ENCODE assay signal across 26 mouse cellular contexts in genomic region chr1:151422178-151422577, GRCm38 (mm10). TPM values are rescaled to one million over a fixed set of nuclear protein-coding genes. Genes with fewer than 3 reads are reported as not detected.
DNase-seq lines count a peak whose midpoint lies in the region; ATAC-seq and TF ChIP-seq lines count a peak whose summit lies in the region.
"Had no signal": no experiment of that assay in that cellular context is flagged by ENCODE, and none has a peak within 500 bp of the region (broad histone marks: within the 10 kb centered on the region; RNA-seq: fewer than 3 reads in every experiment).

No protein-coding gene starts in this region.

- no peaks in the 10 kb centered on the region for H3K27me3 ChIP-seq in G1E (ENCODE audit: insufficient read depth, low read length)
- H3K27me3 ChIP-seq in splenic B cell, adult 2 months (ENCODE audit: control insufficient read depth, insufficient read depth, low read length, poor library complexity, severe bottlenecking), result no peaks in the 10 kb centered on the region
- H3K27me3 ChIP-seq: embryonic facial prominence, embryonic 13.5 days; forebrain, embryonic 12.5 days; forebrain, embryonic 15.5 days; heart, embryonic 12.5 days; heart, embryonic 15.5 days had no signal

- no peaks in the 10 kb centered on the region for H3K9me3 ChIP-seq in G1E (replicated peaks)
- H3K9me3 ChIP-seq: embryonic facial prominence, embryonic 10.5 days; embryonic facial prominence, embryonic 13.5 days; forebrain, embryonic 12.5 days; forebrain, embryonic 15.5 days; heart, embryonic 12.5 days; heart, embryonic 15.5 days had no signal

- no peak for TF ChIP-seq CTCF in G1E (IDR thresholded peaks at IDR 0.05; ENCODE audit: low read depth, low read length)
- no peak for TF ChIP-seq CTCF in bone marrow macrophage, adult 2 months (IDR thresholded peaks at IDR 0.05; ENCODE audit: low read depth, low read length)

- peak; percentile 5 for DNase-seq in G1E (ENCODE audit: low spot score)
- DNase-seq in splenic B cell, adult 2 months (ENCODE audit: low read depth, low spot score), result peak; percentile 13
- no peak for DNase-seq in liver
- no peak for DNase-seq in ovary, adult 18-20 months (ENCODE audit: low spot score)
- DNase-seq in urinary bladder, postnatal 4 days (ENCODE audit: low spot score in 2 of 2), result no peak
- DNase-seq: adrenal gland, adult 2 months; adrenal gland, postnatal 14 days; cerebellum, adult 18-20 months; cerebellum, adult 9-10 months; cerebellum, postnatal 14 days; embryo, embryonic 11 days; gastrocnemius, postnatal 36 days; heart, adult 11 months; heart, postnatal 10 days; heart, postnatal 36 days had no signal

- no peak overlapping the region for H3K4me3 ChIP-seq in G1E (ENCODE audit: low read depth, low read length)
- no peak overlapping the region for H3K4me3 ChIP-seq in bone marrow macrophage, adult 2 months (ENCODE audit: insufficient read depth, low read length)
- H3K4me3 ChIP-seq: embryonic facial prominence, embryonic 10.5 days; embryonic facial prominence, embryonic 13.5 days; erythroblast, embryonic 14.5 days; forebrain, embryonic 12.5 days; forebrain, embryonic 15.5 days; heart, embryonic 12.5 days; heart, embryonic 15.5 days had no signal

- peaks cover 17% of the 10 kb centered on the region for H3K4me1 ChIP-seq in G1E (ENCODE audit: insufficient read depth, low read depth, low read length)
- H3K4me1 ChIP-seq in bone marrow macrophage, adult 2 months (ENCODE audit: control insufficient read depth, insufficient read depth, low read length), result peaks cover 11% of the 10 kb centered on the region

- no peak for TF ChIP-seq POLR2A in bone marrow macrophage, adult 2 months (IDR thresholded peaks at IDR 0.05; ENCODE audit: borderline replicate concordance, low read depth, low read length)

- H3K36me3 ChIP-seq in G1E (replicated peaks), result peaks cover 49% of the 10 kb centered on the region
- H3K36me3 ChIP-seq in splenic B cell, adult 2 months (ENCODE audit: control insufficient read depth, insufficient read depth, low read length, poor library complexity, severe bottlenecking), result 0 out of 2 replicates have a peak, but pooled peaks cover 3% of the 10 kb centered on the region

- 0 out of 2 replicates have a peak, but pooled peaks have one; percentile 29 for ATAC-seq in G1E (ENCODE audit: extremely low read depth, insufficient number of reproducible peaks, low FRiP score, poor library complexity, severe bottlenecking)
- ATAC-seq in hematopoietic stem cell, adult 5-6 weeks (replicated peaks in 1 of 2; ENCODE audit: insufficient read depth in 1 of 2, low FRiP score in 2 of 2, low TSS enrichment in 1 of 2, low read depth in 1 of 2, poor library complexity in 2 of 2, severe bottlenecking in 2 of 2), result peak; percentile 69 to 85
- ATAC-seq: forebrain, embryonic 15.5 days; intestine, postnatal 0 days had no signal

- H3K27ac ChIP-seq in bone marrow macrophage, adult 2 months (ENCODE audit: insufficient read depth, low read depth, low read length), result peak overlapping the region; percentile 52; the same call in 1 of the 2 replicates
- H3K27ac ChIP-seq: embryonic facial prominence, embryonic 10.5 days; embryonic facial prominence, embryonic 13.5 days; forebrain, embryonic 12.5 days; forebrain, embryonic 15.5 days; heart, embryonic 15.5 days; hindbrain, embryonic 14.5 days had no signal

RNA-seq across cellular contexts. Expression of gene Swt1, which starts 6.1 kb away (rescaled TPM):
- total RNA-seq in G1E (2014; fragmentation: Nextera tagmentation) (118 and 152 TPM in 2 replicates), G1E (2017) (58.9 and 70.8 TPM in 2 replicates)
- 0.76 and 1.3 TPM in 2 replicates for polyA plus RNA-seq in G1E (2012)
- polyA plus RNA-seq in bone marrow macrophage, adult 2 months (2012; ENCODE audit: insufficient read depth, insufficient read length, missing spikeins), result 17.3 and 17.4 TPM in 2 replicates
- 32.6 and 34.1 TPM in 2 replicates for total RNA-seq in hematopoietic stem cell, adult 5-6 weeks (2017)

RNA-seq across cellular contexts. Expression of gene Trmt1l, which starts 6.2 kb away (rescaled TPM):
- total RNA-seq in G1E (2014; fragmentation: Nextera tagmentation) (132 and 147 TPM in 2 replicates), G1E (2017) (62.4 and 69.9 TPM in 2 replicates)
- polyA plus RNA-seq in G1E (2012), result 21.2 and 23.5 TPM in 2 replicates
- 41.4 and 42.2 TPM in 2 replicates for polyA plus RNA-seq in bone marrow macrophage, adult 2 months (2012; ENCODE audit: insufficient read depth, insufficient read length, missing spikeins)
- total RNA-seq in hematopoietic stem cell, adult 5-6 weeks (2017), result 28.9 and 32.6 TPM in 2 replicates

Comparison
In these comparisons a context has a peak if more than half of its experiments do, and no peak if none do; other contexts are left out.
1. DNase-seq: peak in G1E (single experiment) and splenic B cell, adult 2 months (single experiment); none in liver (single experiment), ovary, adult 18-20 months (single experiment) and urinary bladder, postnatal 4 days (0 of 2).